Mouse (Mus musculus) spleen, adult 2 months (tissue): ENCODE measurements at regions not wholly inside any gene's neighbourhood (a gene's known extent, or its start where the extent isn't known, plus 50 kb on each side); places are given as distances from the start of the nearest gene placed in this dataset.

Experiments
- CTCF ChIP-seq: fragments of 200-500 bp; IDR thresholded peaks from 2 replicates; pipeline ENCODE4 v1.5.1; 2011; ENCODE audit warnings: mild to moderate bottlenecking, inconsistent platforms; ENCODE audit not compliant: insufficient read depth, insufficient read length, insufficient replicate concordance; ENCODE audit errors: extremely low read depth
- POLR2A ChIP-seq: fragments of 200-500 bp; IDR thresholded peaks from 2 replicates; pipeline ENCODE4 v1.6.1; 2011; ENCODE audit warnings: low read depth, low read length, inconsistent platforms

- TF ChIP-seq POLR2A: no peak
- TF ChIP-seq CTCF: no peak
Observed at GRCm38 (mm10) chr4:95108811-95109210, 56.8 kb upstream of the Jun start.
